In the genomic region with DNA sequence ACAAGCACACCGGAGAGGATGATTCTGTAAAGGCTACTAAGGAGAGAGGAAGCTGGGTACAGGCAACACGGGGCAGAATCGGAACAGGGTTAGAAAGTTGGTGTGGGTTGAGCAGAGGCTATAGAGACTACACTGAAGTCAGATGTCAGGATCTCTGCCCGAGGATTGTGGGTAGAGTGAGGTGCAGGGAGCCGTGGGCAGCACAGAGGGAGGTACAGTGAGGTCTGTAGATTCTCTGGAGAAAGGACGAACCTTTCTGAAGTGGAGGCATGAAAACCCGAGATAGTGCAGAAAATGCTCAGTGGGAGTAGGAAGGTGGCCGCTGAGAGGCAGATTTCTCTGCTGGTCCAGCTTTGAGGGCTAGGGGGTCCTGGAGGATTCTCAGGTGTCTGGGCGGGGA, we compare ENCODE assay signal across 22 mouse cellular contexts. TPM values are rescaled to one million over a fixed set of nuclear protein-coding genes. Genes with fewer than 3 reads are reported as not detected.
DNase-seq lines count a peak whose midpoint lies in the region; ATAC-seq and TF ChIP-seq lines count a peak whose summit lies in the region.
"Had no signal": no experiment of that assay in that cellular context is flagged by ENCODE, and none has a peak within 500 bp of the region (broad histone marks: within the 10 kb centered on the region; RNA-seq: fewer than 3 reads in every experiment).

No protein-coding gene starts in this region.

- no peak overlapping the region for H3K4me2 ChIP-seq in midbrain, embryonic 13.5 days (replicated peaks)
- peak overlapping the region; percentile 79 for H3K4me2 ChIP-seq in forebrain, embryonic 13.5 days
- H3K4me2 ChIP-seq: embryonic facial prominence, embryonic 12.5 days; hindbrain, embryonic 13.5 days had no signal

- no peaks in the 10 kb centered on the region for H3K9me3 ChIP-seq in midbrain, embryonic 10.5 days (replicated peaks)
- no peaks in the 10 kb centered on the region for H3K9me3 ChIP-seq in midbrain, embryonic 13.5 days
- H3K9me3 ChIP-seq in forebrain, embryonic 13.5 days (replicated peaks): no peaks in the 10 kb centered on the region
- H3K9me3 ChIP-seq: embryonic facial prominence, embryonic 12.5 days; hindbrain, embryonic 13.5 days had no signal

- TF ChIP-seq CTCF in brain, embryonic 14.5 days (IDR thresholded peaks at IDR 0.05; ENCODE audit: borderline replicate concordance, extremely low read depth, insufficient read depth, insufficient read length): no peak

- no peak for ATAC-seq in midbrain, embryonic 13.5 days
- ATAC-seq in forebrain, embryonic 13.5 days: no peak
- ATAC-seq: activated CD4-positive, CD25-positive, alpha-beta regulatory T cell, adult 4 months; inflammation-experienced regulatory T-cells, adult 6 months; lung, postnatal 0 days had no signal

- peaks cover 41% of the 10 kb centered on the region for H3K4me1 ChIP-seq in midbrain, embryonic 10.5 days
- H3K4me1 ChIP-seq in midbrain, embryonic 13.5 days (replicated peaks): peaks cover 17% of the 10 kb centered on the region
- H3K4me1 ChIP-seq in forebrain, embryonic 13.5 days: peaks cover 47% of the 10 kb centered on the region

- H3K36me3 ChIP-seq in midbrain, embryonic 10.5 days: peaks cover 11% of the 10 kb centered on the region
- H3K36me3 ChIP-seq in midbrain, embryonic 13.5 days: no peaks in the 10 kb centered on the region
- H3K36me3 ChIP-seq in forebrain, embryonic 13.5 days (ENCODE audit: poor library complexity, severe bottlenecking): peaks cover 14% of the 10 kb centered on the region
- H3K36me3 ChIP-seq: embryonic facial prominence, embryonic 12.5 days; hindbrain, embryonic 13.5 days had no signal

- DNase-seq in embryo, embryonic 10.5 days (ENCODE audit: low spot score): peak; percentile 24
- no peak for DNase-seq in embryo, embryonic 10 days (ENCODE audit: low spot score)
- DNase-seq in midbrain, embryonic 10.5 days (ENCODE audit: low spot score): no peak
- DNase-seq in brain, embryonic 14.5 days (ENCODE audit: low read depth): peak; percentile 18
- DNase-seq in lung, postnatal 14 days: no peak
- no peak for DNase-seq in heart, postnatal 14 days
- DNase-seq: adrenal gland, postnatal 10 days; cerebellum, adult 2 months; cerebellum, postnatal 25 days; gastrocnemius, adult 2 months; kidney, adult 8-10 months; kidney, postnatal 10 days; left cerebral cortex, postnatal 4 days; thymus, postnatal 36 days had no signal

- 1% methylated on average over 9 of the region's 9 CpGs for WGBS in midbrain, embryonic 10.5 days
- 3% methylated on average over 9 of the region's 9 CpGs for WGBS in midbrain, embryonic 13.5 days
- WGBS in forebrain, embryonic 13.5 days: 5% methylated on average over 9 of the region's 9 CpGs

- H3K27me3 ChIP-seq in midbrain, embryonic 10.5 days (ENCODE audit: low read depth, poor library complexity, severe bottlenecking): peaks cover 100% of the 10 kb centered on the region
- H3K27me3 ChIP-seq in midbrain, embryonic 13.5 days: peaks cover 97% of the 10 kb centered on the region
- H3K27me3 ChIP-seq in forebrain, embryonic 13.5 days: peaks cover 87% of the 10 kb centered on the region

- H3K9ac ChIP-seq in midbrain, embryonic 13.5 days (replicated peaks): no peak overlapping the region
- H3K9ac ChIP-seq in forebrain, embryonic 13.5 days: peak overlapping the region; percentile 83
- H3K9ac ChIP-seq: embryonic facial prominence, embryonic 12.5 days; hindbrain, embryonic 13.5 days had no signal

- no peak for TF ChIP-seq POLR2A in brain, embryonic 14.5 days (IDR thresholded peaks at IDR 0.05; ENCODE audit: borderline replicate concordance, extremely low read depth, insufficient read depth, insufficient read length, poor library complexity, severe bottlenecking)

- intact Hi-C loops in heart, postnatal 14 days (cut with DNase I): no loop called here

- H3K4me3 ChIP-seq in midbrain, embryonic 10.5 days: peak overlapping the region; percentile 3; the same call in 1 of the 2 replicates
- H3K4me3 ChIP-seq in midbrain, embryonic 13.5 days (replicated peaks): no peak overlapping the region
- no peak overlapping the region for H3K4me3 ChIP-seq in forebrain, embryonic 13.5 days
- H3K4me3 ChIP-seq: embryonic facial prominence, embryonic 12.5 days; gastrocnemius, adult 2 months; hindbrain, embryonic 13.5 days had no signal

- H3K27ac ChIP-seq in midbrain, embryonic 10.5 days (replicated peaks): no peak overlapping the region
- no peak overlapping the region for H3K27ac ChIP-seq in midbrain, embryonic 13.5 days
- H3K27ac ChIP-seq in forebrain, embryonic 13.5 days: peak overlapping the region; percentile 91
- H3K27ac ChIP-seq: embryonic facial prominence, embryonic 12.5 days; gastrocnemius, adult 2 months; hindbrain, embryonic 13.5 days had no signal

RNA-seq across cellular contexts. Expression of a gene that starts 8.4 kb away (rescaled TPM):
- polyA plus RNA-seq in midbrain, embryonic 10.5 days (2016; fragmentation: Nextera tagmentation; extraction: Ambion mirVana): 2.3 and 2.4 TPM in 2 replicates
- polyA plus RNA-seq in midbrain, embryonic 13.5 days (2015; fragmentation: Nextera tagmentation; extraction: Ambion mirVana): 1.2 and 2.0 TPM in 2 replicates
- polyA plus RNA-seq in brain, embryonic 14.5 days (2012; rRNA removed): 8.2 and 22.2 TPM in 2 replicates
- polyA plus RNA-seq in forebrain, embryonic 13.5 days (2015; fragmentation: Nextera tagmentation; extraction: Ambion mirVana): 6.1 and 7.1 TPM in 2 replicates
- total RNA-seq in heart, postnatal 14 days (2021): under 1 TPM; 0.20 to 0.24 TPM
- total RNA-seq: liver, adult 2 months had no signal
- polyA plus RNA-seq: activated CD4-positive, CD25-positive, alpha-beta regulatory T cell, adult 4 months; inflammation-experienced regulatory T-cells, adult 6 months; lung, postnatal 0 days had no signal

Comparison
In these comparisons a context has a peak if more than half of its experiments do, and no peak if none do; other contexts are left out.
1. DNase-seq: peak in embryo, embryonic 10.5 days (single experiment) and brain, embryonic 14.5 days (single experiment); none in embryo, embryonic 10 days (single experiment), midbrain, embryonic 10.5 days (single experiment), lung, postnatal 14 days (single experiment) and heart, postnatal 14 days (0 of 2).